Mouse (Mus musculus): ENCODE data around the gene Ttc39d. TPM values are rescaled to one million over a fixed set of nuclear protein-coding genes. Genes with fewer than 3 reads are reported as not detected.

The Ttc39d gene
- polyA plus RNA-seq, 1 experiment from 2014 or later, result 0.11 TPM

DNA sequence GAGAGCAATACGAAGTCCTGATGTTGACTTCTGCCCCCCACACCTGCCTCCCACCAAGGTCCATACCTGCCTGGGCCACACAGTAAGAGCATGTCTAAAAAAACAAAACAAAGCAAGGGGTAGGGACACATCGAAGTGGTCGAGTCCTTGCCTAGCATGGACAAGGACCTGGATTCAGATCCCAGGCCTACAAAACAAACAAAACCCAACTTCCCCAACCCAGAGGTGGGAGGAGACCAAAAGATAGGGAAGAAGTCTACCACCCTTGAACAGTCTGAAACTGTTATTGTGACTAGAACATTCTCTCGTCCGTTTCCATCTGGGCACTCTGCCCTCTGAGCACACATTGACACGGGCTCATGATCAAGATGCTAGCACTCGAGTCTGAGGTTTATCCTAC, 27.1 kb downstream of the Ttc39d start:
- Histone ChIP-seq H3K27me3 (ENCODE audit: control insufficient read depth, insufficient read depth, low read length) (no peaks in the 10 kb centered on the region), H3K9ac (ENCODE audit: low read depth, low read length) (no peak overlapping the region), H3K27ac (ENCODE audit: low read depth, low read length) (no peak overlapping the region), H3K4me3 (ENCODE audit: low read length) (no peak overlapping the region), H3K9me3 (ENCODE audit: control insufficient read depth, low read length) (no peaks in the 10 kb centered on the region), H3K4me1 (ENCODE audit: control insufficient read depth, insufficient read depth, low read length) (no peaks in the 10 kb centered on the region), H3K36me3 (ENCODE audit: control insufficient read depth, insufficient read depth, low read length) (peaks cover 11% of the 10 kb centered on the region), H3K4me2 (replicated peaks; ENCODE audit: low read depth, low read length) (no peak overlapping the region)
- WGBS, result 68% methylated on average over 7 of the region's 7 CpGs
- ATAC-seq (ENCODE audit: low FRiP score, low TSS enrichment), result no peak

- H3K4me1 ChIP-seq (ENCODE audit: control insufficient read depth, insufficient read depth, low read length), result no peaks in the 10 kb centered on the region
- H3K27ac ChIP-seq (ENCODE audit: low read depth, low read length), result no peak overlapping the region
- H3K36me3 ChIP-seq (ENCODE audit: control insufficient read depth, insufficient read depth, low read length), result peaks cover 15% of the 10 kb centered on the region
- 74% methylated on average over 3 of the region's 3 CpGs for WGBS
- ATAC-seq (ENCODE audit: low FRiP score, low TSS enrichment), result no peak
- H3K4me3 ChIP-seq (ENCODE audit: low read length), result no peak overlapping the region
- no peak overlapping the region for H3K9ac ChIP-seq (ENCODE audit: low read depth, low read length)
- H3K27me3 ChIP-seq (ENCODE audit: control insufficient read depth, insufficient read depth, low read length), result no peaks in the 10 kb centered on the region
- no peaks in the 10 kb centered on the region for H3K9me3 ChIP-seq (ENCODE audit: control insufficient read depth, low read length)
- no peak overlapping the region for H3K4me2 ChIP-seq (replicated peaks; ENCODE audit: low read depth, low read length)
These were observed 28.2 kb downstream of the Ttc39d start for GRCm38 (mm10) chr17:80235477-80235876.

DNA sequence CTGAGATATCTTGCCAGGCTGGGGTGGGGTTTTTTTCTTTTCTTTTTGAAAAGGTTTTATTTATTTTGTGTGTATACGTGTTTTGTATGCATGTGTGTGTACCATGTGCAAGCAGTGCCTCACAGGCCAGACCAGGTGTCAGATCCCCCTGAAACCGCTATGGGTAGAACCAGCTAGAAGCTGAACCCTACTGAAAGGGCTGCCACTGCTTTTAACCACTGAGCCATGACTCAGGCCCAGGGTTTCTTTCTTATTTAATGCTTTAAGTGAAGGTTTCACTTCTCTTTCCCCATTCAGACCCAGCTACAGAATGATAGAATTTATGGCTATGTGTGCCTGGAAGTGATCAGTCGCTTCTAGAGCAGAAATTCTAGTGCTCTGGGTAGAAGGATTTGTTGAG, 29.5 kb downstream of the Ttc39d start:
- Histone ChIP-seq H3K4me1 (ENCODE audit: control insufficient read depth, insufficient read depth, low read length) (no peaks in the 10 kb centered on the region), H3K27ac (ENCODE audit: low read depth, low read length) (no peak overlapping the region), H3K4me3 (ENCODE audit: low read length) (no peak overlapping the region), H3K27me3 (ENCODE audit: control insufficient read depth, insufficient read depth, low read length) (no peaks in the 10 kb centered on the region), H3K9ac (ENCODE audit: low read depth, low read length) (no peak overlapping the region), H3K36me3 (ENCODE audit: control insufficient read depth, insufficient read depth, low read length) (peaks cover 25% of the 10 kb centered on the region), H3K4me2 (replicated peaks; ENCODE audit: low read depth, low read length) (no peak overlapping the region), H3K9me3 (ENCODE audit: control insufficient read depth, low read length) (no peaks in the 10 kb centered on the region)
- no peak for ATAC-seq (ENCODE audit: low FRiP score, low TSS enrichment)
- 91% methylated on average over 3 of the region's 3 CpGs for WGBS

DNA sequence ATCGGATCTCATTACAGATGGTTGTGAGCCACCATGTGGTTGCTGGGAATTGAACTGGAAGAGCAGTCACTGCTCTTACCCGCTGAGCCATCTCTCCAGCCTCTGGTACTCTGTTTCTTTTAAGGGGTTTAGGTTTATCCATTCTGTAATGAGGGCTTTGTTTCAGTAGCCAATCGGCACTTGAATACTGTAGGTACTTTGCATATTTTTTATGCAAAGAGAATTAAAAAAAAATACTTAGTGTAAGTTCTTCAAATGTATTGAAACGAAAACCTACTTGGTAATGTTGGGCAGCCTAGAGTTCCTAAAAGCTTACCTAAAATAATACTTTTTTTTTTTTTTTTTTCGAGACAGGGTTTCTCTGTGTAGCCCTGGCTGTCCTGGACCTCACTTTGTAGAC, 30.2 kb downstream of the Ttc39d start:
- Histone ChIP-seq H3K9ac (ENCODE audit: low read depth, low read length) (no peak overlapping the region), H3K4me1 (ENCODE audit: control insufficient read depth, insufficient read depth, low read length) (no peaks in the 10 kb centered on the region), H3K9me3 (ENCODE audit: control insufficient read depth, low read length) (no peaks in the 10 kb centered on the region), H3K36me3 (ENCODE audit: control insufficient read depth, insufficient read depth, low read length) (peaks cover 31% of the 10 kb centered on the region), H3K4me3 (ENCODE audit: low read length) (no peak overlapping the region), H3K27ac (ENCODE audit: low read depth, low read length) (no peak overlapping the region), H3K4me2 (replicated peaks; ENCODE audit: low read depth, low read length) (no peak overlapping the region), H3K27me3 (ENCODE audit: control insufficient read depth, insufficient read depth, low read length) (no peaks in the 10 kb centered on the region)
- no peak for ATAC-seq (ENCODE audit: low FRiP score, low TSS enrichment)
- 91% methylated on average over 5 of the region's 5 CpGs for WGBS

DNA sequence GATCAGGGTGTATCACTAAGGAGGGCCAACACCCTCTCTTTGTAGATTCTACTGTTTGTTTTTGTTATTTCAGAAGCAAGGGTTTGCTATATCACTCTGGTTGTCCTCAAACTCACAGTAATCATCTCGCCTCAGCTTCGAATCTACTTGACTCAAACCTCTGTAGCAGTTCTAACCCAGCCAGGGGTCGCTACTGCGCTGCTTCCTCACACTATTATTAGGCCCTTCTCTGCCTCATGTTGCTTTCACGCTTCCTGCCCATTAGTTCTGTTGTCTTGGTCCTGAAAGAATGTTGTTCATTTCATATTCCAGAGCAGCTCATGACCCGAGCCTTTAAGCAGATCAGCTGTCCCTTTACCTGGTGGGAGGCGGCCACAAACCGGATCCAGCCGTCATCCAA, 34.3 kb downstream of the Ttc39d start:
- no peak overlapping the region for H3K9ac ChIP-seq (ENCODE audit: low read depth, low read length)
- H3K4me2 ChIP-seq (replicated peaks; ENCODE audit: low read depth, low read length), result no peak overlapping the region
- no peaks in the 10 kb centered on the region for H3K9me3 ChIP-seq (ENCODE audit: control insufficient read depth, low read length)
- no peaks in the 10 kb centered on the region for H3K4me1 ChIP-seq (ENCODE audit: control insufficient read depth, insufficient read depth, low read length)
- no peaks in the 10 kb centered on the region for H3K27me3 ChIP-seq (ENCODE audit: control insufficient read depth, insufficient read depth, low read length)
- peaks cover 60% of the 10 kb centered on the region for H3K36me3 ChIP-seq (ENCODE audit: control insufficient read depth, insufficient read depth, low read length)
- H3K27ac ChIP-seq (ENCODE audit: low read depth, low read length), result no peak overlapping the region
- ATAC-seq (ENCODE audit: low FRiP score, low TSS enrichment), result no peak
- H3K4me3 ChIP-seq (ENCODE audit: low read length), result no peak overlapping the region
- 87% methylated on average over 9 of the region's 9 CpGs for WGBS

DNA sequence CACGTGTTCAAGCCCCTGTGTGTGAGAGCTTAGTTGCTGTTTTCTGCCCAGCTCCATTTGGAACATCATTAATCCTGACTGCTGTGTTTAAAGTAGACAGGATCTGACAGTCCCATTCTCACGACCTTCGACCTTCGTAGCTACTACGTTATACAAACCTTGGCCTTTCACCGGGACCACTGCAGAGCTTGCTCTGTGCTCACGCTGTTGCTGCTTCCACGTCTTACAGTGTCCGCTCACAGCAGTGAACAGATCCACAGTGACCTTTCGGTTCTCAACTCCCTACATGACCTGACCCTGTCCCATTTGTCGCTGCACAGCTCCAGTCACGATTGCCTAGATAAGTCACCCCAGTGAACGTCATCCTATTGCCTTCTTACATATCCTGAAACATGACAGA, 35.9 kb downstream of the Ttc39d start:
- WGBS, result 51% methylated on average over 13 of the region's 13 CpGs
- H3K27me3 ChIP-seq (ENCODE audit: control insufficient read depth, insufficient read depth, low read length), result no peaks in the 10 kb centered on the region

GRCm38 (mm10) chr17:80252757-80253525, 45.7 kb downstream of the Ttc39d start:
- no peaks in the 10 kb centered on the region for H3K27me3 ChIP-seq (ENCODE audit: control insufficient read depth, insufficient read depth, low read length)
- no peak overlapping the region for H3K4me2 ChIP-seq (replicated peaks; ENCODE audit: low read depth, low read length)
- WGBS, result 56% methylated on average over 13 of the region's 13 CpGs
- H3K4me1 ChIP-seq (ENCODE audit: control insufficient read depth, insufficient read depth, low read length), result no peaks in the 10 kb centered on the region
- H3K9me3 ChIP-seq (ENCODE audit: control insufficient read depth, low read length), result no peaks in the 10 kb centered on the region
- peaks cover 87% of the 10 kb centered on the region for H3K36me3 ChIP-seq (ENCODE audit: control insufficient read depth, insufficient read depth, low read length)
- H3K4me3 ChIP-seq (ENCODE audit: low read length), result no peak overlapping the region
- no peak; the same call in 1 of the 2 replicates for ATAC-seq (ENCODE audit: low FRiP score, low TSS enrichment)
- H3K9ac ChIP-seq (ENCODE audit: low read depth, low read length), result no peak overlapping the region
- peak overlapping the region; percentile 2; the same call in 1 of the 2 replicates for H3K27ac ChIP-seq (ENCODE audit: low read depth, low read length)

More for the DNA sequence above, 35.9 kb downstream of the Ttc39d start:
- peaks cover 64% of the 10 kb centered on the region for H3K36me3 ChIP-seq (ENCODE audit: control insufficient read depth, insufficient read depth, low read length)
- no peaks in the 10 kb centered on the region for H3K4me1 ChIP-seq (ENCODE audit: control insufficient read depth, insufficient read depth, low read length)
- H3K4me2 ChIP-seq (replicated peaks; ENCODE audit: low read depth, low read length), result no peak overlapping the region
- no peak overlapping the region for H3K4me3 ChIP-seq (ENCODE audit: low read length)
- H3K27ac ChIP-seq (ENCODE audit: low read depth, low read length), result no peak overlapping the region
- H3K9ac ChIP-seq (ENCODE audit: low read depth, low read length), result no peak overlapping the region
- no peaks in the 10 kb centered on the region for H3K9me3 ChIP-seq (ENCODE audit: control insufficient read depth, low read length)
- ATAC-seq (ENCODE audit: low FRiP score, low TSS enrichment), result no peak

GRCm38 (mm10) chr17:80254421-80254820, 47.2 kb downstream of the Ttc39d start:
- Histone ChIP-seq H3K27me3 (ENCODE audit: control insufficient read depth, insufficient read depth, low read length) (no peaks in the 10 kb centered on the region), H3K9ac (ENCODE audit: low read depth, low read length) (no peak overlapping the region), H3K4me1 (ENCODE audit: control insufficient read depth, insufficient read depth, low read length) (no peaks in the 10 kb centered on the region), H3K27ac (ENCODE audit: low read depth, low read length) (no peak overlapping the region), H3K36me3 (ENCODE audit: control insufficient read depth, insufficient read depth, low read length) (peaks cover 91% of the 10 kb centered on the region), H3K4me3 (ENCODE audit: low read length) (no peak overlapping the region), H3K9me3 (ENCODE audit: control insufficient read depth, low read length) (no peaks in the 10 kb centered on the region), H3K4me2 (replicated peaks; ENCODE audit: low read depth, low read length) (no peak overlapping the region)
- no peak for ATAC-seq (ENCODE audit: low FRiP score, low TSS enrichment)
- WGBS, result 97% methylated on average over 5 of the region's 5 CpGs

GRCm38 (mm10) chr17:80255208-80255607, 47.9 kb downstream of the Ttc39d start:
- Histone ChIP-seq H3K4me3 (ENCODE audit: low read length) (no peak overlapping the region), H3K4me2 (replicated peaks; ENCODE audit: low read depth, low read length) (no peak overlapping the region), H3K27ac (ENCODE audit: low read depth, low read length) (no peak overlapping the region), H3K9ac (ENCODE audit: low read depth, low read length) (no peak overlapping the region), H3K36me3 (ENCODE audit: control insufficient read depth, insufficient read depth, low read length) (peaks cover 91% of the 10 kb centered on the region), H3K27me3 (ENCODE audit: control insufficient read depth, insufficient read depth, low read length) (no peaks in the 10 kb centered on the region), H3K4me1 (ENCODE audit: control insufficient read depth, insufficient read depth, low read length) (no peaks in the 10 kb centered on the region), H3K9me3 (ENCODE audit: control insufficient read depth, low read length) (no peaks in the 10 kb centered on the region)
- ATAC-seq (ENCODE audit: low FRiP score, low TSS enrichment), result no peak
- 64% methylated on average over 13 of the region's 13 CpGs for WGBS
